Mouse (Mus musculus) brain, embryonic 14.5 days (tissue): ENCODE measurements around the gene Glb1l.

Experiments used
- CTCF ChIP-seq: fragments of 200-500 bp; IDR thresholded peaks from 2 replicates; pipeline ENCODE4 v1.5.1; 2012; ENCODE audit warnings: inconsistent platforms, mild to moderate bottlenecking, moderate library complexity, borderline replicate concordance; ENCODE audit not compliant: insufficient read depth, insufficient read length; ENCODE audit errors: extremely low read depth
- POLR2A ChIP-seq: fragments of 200-500 bp; IDR thresholded peaks from 2 replicates; pipeline ENCODE4 v1.6.1; 2012; ENCODE audit warnings: mild to moderate bottlenecking, inconsistent platforms, borderline replicate concordance; ENCODE audit not compliant: poor library complexity, insufficient read depth, insufficient read length, severe bottlenecking; ENCODE audit errors: extremely low read depth

DNA sequence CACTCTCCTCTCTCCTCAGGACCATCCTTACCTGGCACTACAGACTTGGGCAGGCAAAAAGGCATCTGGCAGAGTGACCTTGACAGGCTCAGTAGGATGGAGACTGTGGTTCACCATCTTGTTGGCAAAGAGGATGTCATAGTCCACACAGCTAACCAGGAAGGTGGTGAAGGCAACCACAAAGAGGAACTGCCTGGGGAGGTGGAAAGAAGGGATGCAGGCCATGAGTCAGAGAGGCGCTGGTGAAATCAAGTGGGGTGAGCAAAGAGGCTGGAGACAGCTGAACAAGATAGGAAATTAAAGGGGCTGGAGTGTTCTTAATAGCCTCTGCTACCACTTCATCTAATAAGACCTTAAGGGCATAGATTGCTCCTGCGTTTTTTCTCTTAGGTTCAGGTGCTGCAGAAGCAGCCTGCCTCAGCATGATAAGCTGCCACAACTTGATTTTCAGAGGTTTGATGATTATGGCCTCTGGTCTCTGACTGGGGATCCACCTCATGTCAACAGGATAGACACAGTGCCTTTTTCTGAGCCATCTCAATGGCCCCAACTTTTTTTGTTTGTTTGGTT lies 22.6 kb downstream of the Glb1l start:
- TF ChIP-seq POLR2A (no peak), CTCF (no peak)
